Mouse (Mus musculus) hindbrain, embryonic 16.5 days (tissue): ENCODE data around the gene Olfr1340. TPM values are rescaled to one million over a fixed set of nuclear protein-coding genes. Genes with fewer than 3 reads are reported as not detected.

Experiments used
- ATAC-seq: fragments of 200-750 bp; cut with Nextera tagmentation; 2 replicates; pipeline ENCODE4 v1.8.0; 2017; ENCODE audit warnings: moderate TSS enrichment, moderate library complexity
- H3K27ac ChIP-seq: fragments of 300-500 bp; sonication (generic); 2 replicates; pipeline ENCODE4 v1.5.1; 2014; ENCODE audit warnings: low read depth, mild to moderate bottlenecking, control low read depth, low read length, moderate library complexity
- H3K27me3 ChIP-seq: fragments of 300-500 bp; sonication (generic); replicated peaks from 2 replicates; pipeline ENCODE4 v1.6.1; 2014; ENCODE audit warnings: low read length; ENCODE audit not compliant: control insufficient read depth, insufficient read depth
- H3K36me3 ChIP-seq: fragments of 300-500 bp; sonication (generic); 2 replicates; pipeline ENCODE4 v1.6.1; 2014; ENCODE audit warnings: mild to moderate bottlenecking, low read length, moderate library complexity, mixed read lengths; ENCODE audit not compliant: control insufficient read depth, insufficient read depth
- H3K4me1 ChIP-seq: fragments of 300-500 bp; sonication (generic); 2 replicates; pipeline ENCODE4 v1.6.1; 2014; ENCODE audit warnings: low read depth, low read length; ENCODE audit not compliant: control insufficient read depth, insufficient read depth
- H3K4me2 ChIP-seq: fragments of 300-500 bp; sonication (generic); 2 replicates; pipeline ENCODE4 v1.6.1; 2014; ENCODE audit warnings: mild to moderate bottlenecking, low read length, control low read depth, moderate library complexity
- H3K4me3 ChIP-seq: fragments of 300-500 bp; sonication (generic); 2 replicates; pipeline ENCODE4 v1.5.1; 2014; ENCODE audit warnings: mild to moderate bottlenecking, low read length, control low read depth, moderate library complexity
- H3K9ac ChIP-seq: fragments of 300-500 bp; sonication (generic); 2 replicates; pipeline ENCODE4 v1.6.1; 2014; ENCODE audit warnings: low read depth, mild to moderate bottlenecking, control low read depth, low read length, moderate library complexity
- H3K9me3 ChIP-seq: fragments of 300-500 bp; sonication (generic); 2 replicates; pipeline ENCODE4 v1.6.1; 2014; ENCODE audit warnings: mild to moderate bottlenecking, low read length, moderate library complexity; ENCODE audit not compliant: control insufficient read depth
- WGBS: fragments of 180-500 bp; shearing (Covaris S2); extraction: QIAGEN DNeasy Blood & Tissue Kit; methylation state at CpG from one replicate; pipeline ENCODE4 v1.1.7; 2014; 5-methylcytosine and 5-hydroxymethylcytosine counted together
- polyA plus RNA-seq: library from polyadenylated mRNA; unstranded; fragments of >200 nt; fragmentation: Nextera tagmentation; extraction: Ambion mirVana; gene quantifications from 2 replicates; pipeline ENCODE4 v1.2.1, GENCODE M21; 2015

Olfr1340 gene
- polyA plus RNA-seq, 1 experiment from 2014 or later = not detected

- WGBS = 56% methylated on average over 3 of the region's 3 CpGs
- no peak overlapping the region for H3K4me3 ChIP-seq
- H3K4me1 ChIP-seq = no peaks in the 10 kb centered on the region
- H3K9me3 ChIP-seq = no peaks in the 10 kb centered on the region
- no peak overlapping the region for H3K9ac ChIP-seq
- no peak overlapping the region for H3K27ac ChIP-seq
- H3K36me3 ChIP-seq = no peaks in the 10 kb centered on the region
- H3K4me2 ChIP-seq = no peak overlapping the region
- no peak for ATAC-seq
- peaks cover 6% of the 10 kb centered on the region for H3K27me3 ChIP-seq
Observed at GRCm38 (mm10) chr4:118739574-118739973, 19.6 kb downstream of the Olfr1340 start.

- Histone ChIP-seq H3K4me1 (no peaks in the 10 kb centered on the region), H3K27me3 (peaks cover 6% of the 10 kb centered on the region), H3K4me3 (no peak overlapping the region), H3K9ac (no peak overlapping the region), H3K36me3 (no peaks in the 10 kb centered on the region), H3K9me3 (peaks cover 2% of the 10 kb centered on the region), H3K27ac (no peak overlapping the region), H3K4me2 (no peak overlapping the region)
- no peak for ATAC-seq
- WGBS = 8% methylated on average over 11 of the region's 11 CpGs
Observed at GRCm38 (mm10) chr4:118740988-118741698, 21.2 kb downstream of the Olfr1340 start.

- no peak overlapping the region for H3K9ac ChIP-seq
- 5% methylated on average over 16 of the region's 16 CpGs for WGBS
- peaks cover 8% of the 10 kb centered on the region for H3K9me3 ChIP-seq
- no peak overlapping the region for H3K4me3 ChIP-seq
- no peak for ATAC-seq
- H3K27me3 ChIP-seq = peaks cover 6% of the 10 kb centered on the region
- H3K27ac ChIP-seq = no peak overlapping the region
- H3K4me1 ChIP-seq = no peaks in the 10 kb centered on the region
- peak overlapping the region; percentile 27 for H3K4me2 ChIP-seq
- H3K36me3 ChIP-seq = no peaks in the 10 kb centered on the region
Observed at GRCm38 (mm10) chr4:118741881-118742280, 21.9 kb downstream of the Olfr1340 start.

GRCm38 (mm10) chr4:118758637-118759036 lies 38.7 kb downstream of the Olfr1340 start, which contains the start of gene Olfr1338:
Olfr1338 (minus strand) TSS chr4:118758737.
- H3K9me3 ChIP-seq = no peaks in the 10 kb centered on the region
- no peak for ATAC-seq
- H3K4me2 ChIP-seq = no peak within 1 kb of the TSS
- no peak within 1 kb of the TSS for H3K27ac ChIP-seq
- no peaks in the 10 kb centered on the region for H3K27me3 ChIP-seq
- WGBS = 86% methylated on average over 1 of the region's 1 CpGs
- H3K36me3 ChIP-seq = no peaks in the 10 kb centered on the region
- H3K9ac ChIP-seq = no peak within 1 kb of the TSS
- H3K4me1 ChIP-seq = no peaks in the 10 kb centered on the region
- no peak within 1 kb of the TSS for H3K4me3 ChIP-seq

Other genes starting within 250 kb of the Olfr1340 start
- gene Tie1, start 230.1 kb upstream of the Olfr1340 start, polyA plus RNA-seq = 13.5 and 16.6 TPM in 2 replicates
- gene 2610528J11Rik, start 193.1 kb upstream of the Olfr1340 start, polyA plus RNA-seq = not detected in 2 replicates
- gene Tmem125, start 176.1 kb upstream of the Olfr1340 start, polyA plus RNA-seq = 0.16 and 0.30 TPM in 2 replicates
- 2.1 and 2.5 TPM in 2 replicates for gene Cfap57, start 99.4 kb upstream of the Olfr1340 start, polyA plus RNA-seq
- 83.0 and 91.8 TPM in 2 replicates for gene Ebna1bp2, start 99.3 kb upstream of the Olfr1340 start, polyA plus RNA-seq
- not detected in 2 replicates for gene Olfr62, start 61.2 kb upstream of the Olfr1340 start, polyA plus RNA-seq
- gene Olfr1342, start 27.4 kb upstream of the Olfr1340 start, polyA plus RNA-seq = not detected in 2 replicates
- not detected in 2 replicates for gene Olfr1341, start 16.6 kb upstream of the Olfr1340 start, polyA plus RNA-seq
- gene Olfr1339, start 12.0 kb downstream of the Olfr1340 start, polyA plus RNA-seq = not detected in 2 replicates
- gene Olfr1338, start 38.6 kb downstream of the Olfr1340 start, polyA plus RNA-seq = not detected in 2 replicates
- gene Olfr1337, start 62.4 kb downstream of the Olfr1340 start, polyA plus RNA-seq = not detected in 2 replicates
- not detected in 2 replicates for gene Olfr1335, start 89.8 kb downstream of the Olfr1340 start, polyA plus RNA-seq
- gene Olfr1333, start 116.1 kb downstream of the Olfr1340 start, polyA plus RNA-seq = not detected in 2 replicates
- gene Olfr1331, start 144.5 kb downstream of the Olfr1340 start, polyA plus RNA-seq = not detected in 2 replicates
- gene Olfr1330, start 168.5 kb downstream of the Olfr1340 start, polyA plus RNA-seq = not detected in 2 replicates
- not detected in 2 replicates for gene Olfr1329, start 197.3 kb downstream of the Olfr1340 start, polyA plus RNA-seq
- not detected in 2 replicates for gene Olfr1328, start 218.5 kb downstream of the Olfr1340 start, polyA plus RNA-seq
- gene Lao1, start 241.4 kb downstream of the Olfr1340 start, polyA plus RNA-seq = 0.06 and 0.09 TPM in 2 replicates